Mouse (Mus musculus) hindbrain, embryonic 14.5 days (tissue): Measurements from ENCODE around the gene Olfr1309. TPM values are rescaled to one million over a fixed set of nuclear protein-coding genes. Genes with fewer than 3 reads are reported as not detected.
"Not testable (repeated sequence)": the region's sequence is repeated elsewhere in the genome, so short reads cannot be mapped to it uniquely, and the experiment has no call there.

ENCODE experiments used
- ATAC-seq: fragments of 200-750 bp; cut with Nextera tagmentation; 2 replicates; pipeline ENCODE4 v1.8.0; 2017; ENCODE audit warnings: moderate number of reproducible peaks, mild to moderate bottlenecking, moderate TSS enrichment, moderate library complexity; ENCODE audit not compliant: low FRiP score
- DNase-seq: peaks from one replicate; pipeline ENCODE4 v3.0.0-alpha.2; 2015; ENCODE audit warnings: low spot score
- H3K27ac ChIP-seq: fragments of 300-500 bp; sonication (generic); 2 replicates; pipeline ENCODE4 v1.5.1; 2014; ENCODE audit warnings: mild to moderate bottlenecking, moderate library complexity
- H3K27me3 ChIP-seq: fragments of 300-500 bp; sonication (generic); 2 replicates; pipeline ENCODE4 v1.6.1; 2014; ENCODE audit warnings: mild to moderate bottlenecking, low read length, mixed read lengths; ENCODE audit not compliant: control insufficient read depth, insufficient read depth
- H3K36me3 ChIP-seq: fragments of 300-500 bp; sonication (generic); replicated peaks from 2 replicates; pipeline ENCODE4 v1.6.1; 2014; ENCODE audit not compliant: control insufficient read depth, insufficient read depth
- H3K4me1 ChIP-seq: fragments of 300-500 bp; sonication (generic); replicated peaks from 2 replicates; pipeline ENCODE4 v1.6.1; 2014; ENCODE audit warnings: antibody characterized with exemption, low read length, mixed read lengths; ENCODE audit not compliant: control insufficient read depth, insufficient read depth
- H3K4me2 ChIP-seq: fragments of 300-500 bp; sonication (generic); replicated peaks from 2 replicates; pipeline ENCODE4 v1.6.1; 2014; ENCODE audit warnings: mild to moderate bottlenecking, moderate library complexity
- H3K4me3 ChIP-seq: fragments of 300-500 bp; sonication (generic); replicated peaks from 2 replicates; pipeline ENCODE4 v1.5.1; 2014; ENCODE audit warnings: mild to moderate bottlenecking, low read length
- H3K9ac ChIP-seq: fragments of 300-500 bp; sonication (generic); 2 replicates; pipeline ENCODE4 v1.6.1; 2014
- H3K9me3 ChIP-seq: fragments of 300-500 bp; sonication (generic); 2 replicates; pipeline ENCODE4 v1.6.1; 2016; ENCODE audit warnings: low read length; ENCODE audit not compliant: control insufficient read depth
- WGBS: fragments of 180-500 bp; shearing (Covaris S2); extraction: QIAGEN DNeasy Blood & Tissue Kit; methylation state at CpG from one replicate; pipeline ENCODE4 v1.1.7; 2014; 5-methylcytosine and 5-hydroxymethylcytosine counted together
- polyA plus RNA-seq: library from polyadenylated mRNA; unstranded; fragments of >200 nt; fragmentation: Nextera tagmentation; extraction: Ambion mirVana; gene quantifications from 2 replicates; pipeline ENCODE4 v1.2.1, GENCODE M21; 2014

Olfr1309 gene
- polyA plus RNA-seq, result not detected in 2 replicates

DNA sequence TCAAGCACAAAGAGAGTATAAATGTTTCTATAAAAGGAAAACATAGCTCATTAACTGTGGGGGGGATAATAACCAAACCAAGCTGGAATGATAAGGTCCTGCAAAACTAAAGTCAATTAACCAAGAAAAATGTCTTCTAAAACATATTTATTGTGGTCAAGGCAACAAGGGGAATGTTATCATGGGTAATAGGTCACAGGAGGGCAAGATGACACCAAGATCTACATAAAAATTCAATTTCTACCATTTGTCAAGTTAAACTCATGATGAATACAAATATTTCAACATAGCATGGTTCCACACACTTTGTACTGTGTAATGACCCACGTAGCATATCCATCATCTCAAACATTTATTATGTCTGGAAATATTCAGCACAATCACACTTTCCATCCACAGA, at the start of gene Olfr1309:
Olfr1309 (minus strand) TSS at position 101 of the 400 bp plus-strand sequence.
- no peak for DNase-seq
- Histone ChIP-seq H3K36me3 (no peaks in the 10 kb centered on the region), H3K4me2 (no peak within 1 kb of the TSS), H3K27me3 (no peaks in the 10 kb centered on the region), H3K9me3 (no peaks in the 10 kb centered on the region), H3K27ac (no peak within 1 kb of the TSS), H3K9ac (no peak within 1 kb of the TSS), H3K4me1 (no peaks in the 10 kb centered on the region), H3K4me3 (no peak within 1 kb of the TSS)
- WGBS, result 65% methylated on average over 1 of the region's 1 CpGs
- no peak for ATAC-seq

DNA sequence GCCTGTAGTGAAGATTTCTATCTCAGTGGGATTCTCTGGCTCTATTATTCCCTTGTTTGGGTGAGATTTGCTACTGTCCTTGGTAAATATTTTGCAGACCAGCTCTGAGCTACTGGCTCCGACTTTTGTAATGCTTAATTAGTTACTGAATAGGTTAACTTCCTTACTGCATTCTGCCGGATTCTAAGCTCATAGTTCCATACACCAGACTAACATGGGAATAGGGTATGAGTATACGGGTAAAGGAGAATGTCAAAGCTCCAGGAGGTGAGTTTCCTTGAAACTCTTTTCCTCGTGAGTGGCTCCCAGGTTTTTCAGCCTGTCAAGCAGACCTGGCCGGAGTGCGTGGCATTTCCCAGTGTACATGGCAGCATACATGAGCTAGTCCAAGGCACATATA, 36.9 kb upstream of the Olfr1309 start:
- DNase-seq, H3K36me3 ChIP-seq, H3K9me3 ChIP-seq, H3K4me3 ChIP-seq, H3K27ac ChIP-seq, ATAC-seq, H3K4me1 ChIP-seq, H3K4me2 ChIP-seq, H3K27me3 ChIP-seq, H3K9ac ChIP-seq: not testable (repeated sequence)
- WGBS, result 45% methylated on average over 6 of the region's 6 CpGs

DNA sequence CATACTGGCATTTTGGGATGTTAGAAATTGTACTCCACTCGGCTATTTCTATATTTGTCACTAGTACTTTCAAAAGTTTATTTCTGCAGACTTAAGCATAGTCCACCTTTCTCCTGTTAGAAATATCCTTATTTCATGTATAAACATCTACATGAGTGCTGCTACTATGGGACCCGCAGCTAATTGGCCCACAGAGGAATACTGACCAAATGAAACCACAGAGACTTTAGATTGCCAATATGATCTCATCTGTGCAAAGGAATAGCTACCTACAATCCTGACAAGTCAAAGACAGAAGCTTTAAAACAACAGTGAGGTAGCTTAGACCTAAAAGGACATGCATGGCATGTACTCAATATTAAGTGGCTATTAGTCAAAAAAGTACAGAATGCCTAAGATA, 34.2 kb upstream of the Olfr1309 start, which contains the start of gene Olfr1311:
Olfr1311 (minus strand) TSS at position 101 of the 400 bp plus-strand sequence.
- H3K4me2 ChIP-seq, result no peak within 1 kb of the TSS
- H3K4me3 ChIP-seq, result no peak within 1 kb of the TSS
- H3K9me3 ChIP-seq, result no peaks in the 10 kb centered on the region
- WGBS, result 94% methylated on average over 2 of the region's 2 CpGs
- H3K27me3 ChIP-seq, result no peaks in the 10 kb centered on the region
- H3K36me3 ChIP-seq, result no peaks in the 10 kb centered on the region
- no peak within 1 kb of the TSS for H3K9ac ChIP-seq
- no peaks in the 10 kb centered on the region for H3K4me1 ChIP-seq
- ATAC-seq (no peak), DNase-seq (no peak)
- no peak within 1 kb of the TSS for H3K27ac ChIP-seq

DNA sequence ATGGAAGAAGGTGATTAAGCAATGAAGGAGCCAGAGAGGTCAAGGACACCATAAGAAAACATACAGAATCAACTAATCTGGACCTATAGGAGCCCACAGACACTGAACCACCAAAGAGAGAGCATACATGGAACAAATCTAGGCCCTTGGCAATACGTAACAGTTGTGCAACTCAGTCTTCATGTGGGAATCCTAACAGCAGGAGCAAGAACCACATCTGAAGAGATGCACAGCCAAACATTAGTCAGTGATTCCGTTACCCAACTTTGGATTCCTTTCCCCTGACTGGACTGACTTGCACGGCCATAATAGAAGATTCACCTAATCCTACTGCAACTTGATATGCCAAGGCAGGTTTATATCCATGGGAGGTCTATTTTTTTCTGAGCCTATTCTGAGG, 24.8 kb upstream of the Olfr1309 start:
- no peaks in the 10 kb centered on the region for H3K27me3 ChIP-seq
- DNase-seq (no peak), ATAC-seq (no peak)
- H3K9me3 ChIP-seq, result no peaks in the 10 kb centered on the region
- no peaks in the 10 kb centered on the region for H3K36me3 ChIP-seq
- no peak overlapping the region for H3K9ac ChIP-seq
- no peaks in the 10 kb centered on the region for H3K4me1 ChIP-seq
- H3K4me2 ChIP-seq, result no peak overlapping the region
- no peak overlapping the region for H3K27ac ChIP-seq
- H3K4me3 ChIP-seq, result no peak overlapping the region
- WGBS, result 91% methylated on average over 3 of the region's 3 CpGs

DNA sequence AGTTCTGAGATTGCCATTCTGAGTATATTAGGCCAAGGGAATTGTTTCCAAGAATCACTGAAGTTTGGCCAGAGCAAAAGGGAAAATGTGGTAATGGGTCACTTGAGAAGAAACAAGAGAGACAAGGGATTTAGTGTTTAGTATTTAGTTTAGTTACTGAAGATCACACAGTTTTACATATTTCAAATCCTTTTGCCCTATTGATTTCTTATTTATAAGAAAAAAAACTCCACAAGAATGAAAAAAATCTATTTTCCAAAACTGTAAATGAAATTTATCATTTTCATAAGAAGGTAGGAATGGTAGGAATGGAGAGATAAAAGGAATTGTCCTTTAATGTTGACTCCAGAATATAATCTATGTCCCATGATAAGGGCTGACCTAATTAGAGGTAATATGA, 22.5 kb upstream of the Olfr1309 start, which contains the start of gene Olfr1310:
Olfr1310 (minus strand) TSS at position 101 of the 400 bp plus-strand sequence.
- DNase-seq (no peak), ATAC-seq (no peak)
- Histone ChIP-seq H3K9ac (no peak within 1 kb of the TSS), H3K4me1 (no peaks in the 10 kb centered on the region), H3K4me2 (no peak within 1 kb of the TSS), H3K4me3 (no peak within 1 kb of the TSS), H3K9me3 (no peaks in the 10 kb centered on the region), H3K27me3 (no peaks in the 10 kb centered on the region), H3K36me3 (no peaks in the 10 kb centered on the region), H3K27ac (no peak within 1 kb of the TSS)

DNA sequence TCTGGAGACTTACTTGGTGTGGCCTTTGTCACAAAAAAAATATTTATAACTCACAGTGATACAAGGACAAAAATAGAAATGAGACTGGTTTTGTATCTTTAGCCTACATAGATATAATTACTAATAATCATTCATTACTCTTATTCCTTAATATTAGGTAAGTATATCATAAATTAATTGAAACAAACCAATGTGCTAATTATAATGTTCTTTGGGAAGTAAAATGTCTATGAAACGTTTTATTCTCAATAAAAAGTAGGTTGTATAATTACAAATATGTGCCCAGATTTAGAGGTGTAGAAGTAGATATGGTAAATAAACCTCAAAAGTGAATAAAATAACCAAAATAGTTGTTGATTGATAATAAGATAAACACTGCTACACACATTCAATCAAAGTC, 25.2 kb downstream of the Olfr1309 start, which contains the start of gene Olfr1308:
Olfr1308 (minus strand) TSS at position 101 of the 400 bp plus-strand sequence.
- Histone ChIP-seq H3K27me3 (no peaks in the 10 kb centered on the region), H3K9ac (no peak within 1 kb of the TSS), H3K9me3 (no peaks in the 10 kb centered on the region), H3K27ac (no peak within 1 kb of the TSS), H3K4me1 (no peaks in the 10 kb centered on the region), H3K4me2 (no peak within 1 kb of the TSS), H3K4me3 (no peak within 1 kb of the TSS), H3K36me3 (no peaks in the 10 kb centered on the region)
- WGBS, result 67% methylated on average over 1 of the region's 1 CpGs
- ATAC-seq (no peak), DNase-seq (no peak)

DNA sequence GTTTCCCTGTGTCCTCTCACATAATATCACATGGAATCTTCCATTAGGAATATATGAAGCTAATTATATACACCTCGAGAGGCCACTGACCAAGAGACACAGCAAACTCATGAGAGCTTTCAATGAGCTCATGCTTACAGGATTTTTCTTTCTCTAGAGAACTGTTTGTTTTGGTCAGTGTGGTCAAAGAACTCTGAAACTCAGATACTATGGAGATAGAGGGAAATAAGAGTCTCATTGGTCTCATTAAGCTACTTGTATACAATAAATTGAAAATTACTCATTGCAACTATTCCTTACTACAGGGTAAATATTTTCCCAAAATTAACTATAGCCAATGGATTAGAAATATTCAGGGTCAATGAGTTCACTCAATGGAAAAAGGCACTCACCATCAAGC, 40.7 kb downstream of the Olfr1309 start, which contains the start of gene Olfr1307:
Olfr1307 (minus strand) TSS at position 101 of the 400 bp plus-strand sequence.
- H3K9ac ChIP-seq, result no peak within 1 kb of the TSS
- no peak within 1 kb of the TSS for H3K4me2 ChIP-seq
- DNase-seq (no peak), ATAC-seq (no peak)
- no peaks in the 10 kb centered on the region for H3K27me3 ChIP-seq
- H3K27ac ChIP-seq, result no peak within 1 kb of the TSS
- no peak within 1 kb of the TSS for H3K4me3 ChIP-seq
- WGBS, result 81% methylated on average over 1 of the region's 1 CpGs
- no peaks in the 10 kb centered on the region for H3K36me3 ChIP-seq
- H3K9me3 ChIP-seq, result no peaks in the 10 kb centered on the region
- no peaks in the 10 kb centered on the region for H3K4me1 ChIP-seq

Other genes with a start within 250 kb of the Olfr1309 start
- not detected in 2 replicates for gene Olfr1301, start 239.3 kb downstream of the Olfr1309 start, polyA plus RNA-seq
- gene Olfr1302, start 212.9 kb downstream of the Olfr1309 start, polyA plus RNA-seq, result not detected in 2 replicates
- not detected in 2 replicates for gene Olfr1303, start 169.9 kb downstream of the Olfr1309 start, polyA plus RNA-seq
- not detected in 2 replicates for gene Olfr1305, start 113.1 kb downstream of the Olfr1309 start, polyA plus RNA-seq
- gene Olfr1306, start 74.0 kb downstream of the Olfr1309 start, polyA plus RNA-seq, result not detected in 2 replicates
- gene Olfr1307, start 40.8 kb downstream of the Olfr1309 start, polyA plus RNA-seq, result not detected in 2 replicates
- gene Olfr1308, start 25.3 kb downstream of the Olfr1309 start, polyA plus RNA-seq, result not detected in 2 replicates
- gene Olfr1310, start 22.4 kb upstream of the Olfr1309 start, polyA plus RNA-seq, result not detected in 2 replicates
- gene Olfr1311, start 34.1 kb upstream of the Olfr1309 start, polyA plus RNA-seq, result not detected in 2 replicates
- not detected in 2 replicates for gene Olfr1312, start 60.0 kb upstream of the Olfr1309 start, polyA plus RNA-seq
- gene Olfr1313, start 87.6 kb upstream of the Olfr1309 start, polyA plus RNA-seq, result not detected in 2 replicates
- gene Olfr1314, start 106.5 kb upstream of the Olfr1309 start, polyA plus RNA-seq, result not detected in 2 replicates
- not detected in 2 replicates for gene Olfr1315-ps1, start 125.2 kb upstream of the Olfr1309 start, polyA plus RNA-seq
- not detected in 2 replicates for gene Olfr1316, start 144.7 kb upstream of the Olfr1309 start, polyA plus RNA-seq
- gene Olfr1317, start 150.0 kb upstream of the Olfr1309 start, polyA plus RNA-seq, result not detected in 2 replicates
- gene Olfr1318, start 163.9 kb upstream of the Olfr1309 start, polyA plus RNA-seq, result 0.12 and 0.23 TPM in 2 replicates
- 22.0 and 23.1 TPM in 2 replicates for gene Lpcat4, start 249.2 kb upstream of the Olfr1309 start, polyA plus RNA-seq